Mouse (Mus musculus) heart, postnatal 25 days (tissue): ENCODE results near the gene Chchd6. TPM values are rescaled to one million over a fixed set of nuclear protein-coding genes. Genes with fewer than 3 reads are reported as not detected.

Experiments
- DNase-seq: peaks from one replicate; pipeline ENCODE4 v3.0.0; 2022; ENCODE audit warnings: low spot score
- intact Hi-C: fragments of 180-260 bp; cut with DNase I; formaldehyde crosslinking; loops from one replicate; pipeline ENCODE4 v1.15.1; 2025
- total RNA-seq, 2 experiments: library from RNA; stranded (reverse); gene quantifications; 2 replicates each; pipeline ENCODE4 v1.2.3; 2021

The Chchd6 gene
- total RNA-seq, result 10 to 100 TPM; 10.1 to 13.5 TPM

DNA sequence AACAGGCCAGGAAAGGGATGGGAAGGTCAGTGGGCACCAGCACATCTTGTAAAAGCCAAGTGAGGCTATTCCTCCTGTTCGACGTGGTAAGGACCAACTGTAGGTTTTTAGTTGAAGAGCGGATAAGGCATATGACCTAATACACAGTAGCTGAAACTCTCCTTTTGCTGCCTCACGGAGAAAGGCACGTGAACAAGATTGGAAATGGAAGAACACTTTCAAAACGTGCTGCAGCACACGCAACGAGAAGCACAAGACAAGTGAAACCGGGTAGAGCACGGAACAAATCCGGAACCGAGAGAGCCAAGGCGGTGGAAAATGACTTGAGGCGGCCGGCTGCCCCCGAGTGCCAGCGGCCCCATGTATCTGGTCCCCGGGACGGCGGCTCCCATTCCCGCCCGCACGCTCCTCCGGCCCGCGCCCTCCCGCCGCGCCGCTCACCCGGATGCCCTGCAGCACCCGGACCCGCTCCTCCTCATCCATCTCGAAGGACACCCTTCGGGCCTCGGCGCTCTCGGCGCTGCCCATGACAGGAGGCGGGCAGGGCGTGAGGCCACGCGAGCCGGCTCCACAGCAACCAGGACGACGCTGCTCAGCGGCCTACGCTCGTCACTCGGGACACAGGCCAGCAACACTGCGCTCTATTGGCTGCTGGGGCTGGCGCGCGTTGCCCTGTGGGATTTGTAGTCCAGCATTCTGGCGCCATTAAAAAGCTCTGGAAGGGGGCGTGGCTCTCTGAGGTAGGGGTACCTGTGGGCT, at the start of gene Chchd6:
Gene Chchd6 (minus strand): TSS at position 635 of the 759 bp plus-strand sequence.
- intact Hi-C loops, result no loop called here
- peak; percentile 87 for DNase-seq

- intact Hi-C loops, result no loop called here
- DNase-seq, result peak; percentile 87
Observed at GRCm38 (mm10) chr6:89644271-89645075, 49.0 kb upstream of the Chchd6 start.

DNA sequence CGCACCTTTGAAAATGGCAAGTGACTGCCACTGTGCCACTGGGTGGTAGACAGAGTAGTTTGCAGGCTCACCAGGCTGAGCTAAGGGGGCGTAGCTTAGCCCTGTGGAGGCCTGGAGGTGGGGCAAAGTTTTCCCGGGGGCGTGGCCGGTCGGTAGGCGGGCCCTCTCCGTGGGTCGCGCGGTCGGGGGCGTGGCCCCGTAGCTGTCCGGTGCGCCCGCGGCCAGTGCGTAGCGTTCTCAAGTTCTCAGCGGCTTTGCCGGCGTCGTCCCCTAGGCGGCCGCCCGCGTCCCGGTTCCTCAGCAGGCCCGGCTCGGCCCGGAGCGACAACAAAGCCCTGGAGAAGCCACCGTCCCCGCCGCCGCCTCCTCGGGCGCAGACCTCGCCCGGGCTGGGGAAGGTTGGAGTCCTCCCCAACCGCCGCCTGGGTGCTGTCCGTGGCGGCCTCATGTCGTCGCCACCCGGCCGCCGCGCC, 48.4 kb upstream of the Chchd6 start, which contains the start of gene Txnrd3:
Gene Txnrd3 (plus strand): TSS at position 191 of the 473 bp plus-strand sequence.
- intact Hi-C loops, result no loop called here
- DNase-seq, result peak; percentile 86

DNA sequence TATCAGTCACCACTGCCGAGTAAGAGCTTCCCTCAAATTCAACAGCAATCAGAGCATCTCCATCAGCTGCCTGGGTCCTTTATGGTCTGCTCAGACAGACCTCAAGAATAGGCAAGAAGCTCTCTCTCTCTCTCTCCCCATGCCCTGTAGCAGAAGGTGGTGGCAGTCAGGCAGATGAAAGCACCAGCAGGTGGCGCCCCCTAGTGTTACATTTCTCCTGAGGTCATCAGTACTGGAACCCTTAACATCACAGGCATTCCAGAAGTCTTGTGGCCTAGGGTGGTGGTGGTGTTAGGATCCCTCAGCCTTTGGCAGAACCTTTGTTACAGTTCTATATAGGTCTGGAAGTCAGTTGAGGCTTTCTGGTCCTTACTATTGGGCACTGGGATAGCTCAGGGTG, 43.6 kb upstream of the Chchd6 start:
- no peak for DNase-seq
- intact Hi-C loops, result no loop called here

- intact Hi-C loops, result no loop called here
- DNase-seq, result no peak
Observed at GRCm38 (mm10) chr6:89637977-89638376, 42.5 kb upstream of the Chchd6 start.

- intact Hi-C loops, result loop anchor here (5.0 kb wide), 1 partner anchor 287 kb away; no protein-coding TSS in a partner anchor
- DNase-seq, result peak; percentile 29
Observed at GRCm38 (mm10) chr6:89634400-89634799, 38.9 kb upstream of the Chchd6 start.

DNA sequence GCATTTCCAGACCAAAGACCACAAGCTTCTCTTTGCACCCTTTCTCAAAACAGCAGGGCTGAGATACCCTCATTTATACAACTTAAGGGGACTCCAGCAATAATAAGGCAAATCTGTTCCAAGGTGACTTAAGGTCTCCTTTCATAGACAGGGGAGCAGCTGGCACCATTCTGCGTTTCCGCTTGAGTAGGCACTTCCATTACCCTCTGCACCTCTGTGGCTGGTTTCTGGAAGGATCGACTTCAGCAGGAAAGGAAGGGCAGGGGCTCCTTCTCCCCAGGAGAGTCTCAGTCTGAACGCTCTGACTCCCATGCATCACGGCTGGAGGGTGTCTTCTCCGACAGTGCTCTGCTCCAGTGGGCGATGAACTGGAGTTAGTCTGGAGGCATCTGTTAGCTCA, 37.7 kb upstream of the Chchd6 start:
- no peak for DNase-seq

GRCm38 (mm10) chr6:89631809-89632562, 36.5 kb upstream of the Chchd6 start:
- intact Hi-C loops, result loop anchor here (2.0 to 5.0 kb wide), 4 partner anchors 75 to 705 kb away; partner anchors contain the start of gene Plxna1
- peak; percentile 65 for DNase-seq

More for the DNA sequence above, 37.7 kb upstream of the Chchd6 start:
- intact Hi-C loops, result loop anchor here (2.0 to 5.0 kb wide), 3 partner anchors 270 to 706 kb away; partner anchors contain the start of gene Plxna1

- DNase-seq, result no peak
- intact Hi-C loops, result no loop called here
Observed at GRCm38 (mm10) chr6:89628045-89628785, 32.8 kb upstream of the Chchd6 start.

DNA sequence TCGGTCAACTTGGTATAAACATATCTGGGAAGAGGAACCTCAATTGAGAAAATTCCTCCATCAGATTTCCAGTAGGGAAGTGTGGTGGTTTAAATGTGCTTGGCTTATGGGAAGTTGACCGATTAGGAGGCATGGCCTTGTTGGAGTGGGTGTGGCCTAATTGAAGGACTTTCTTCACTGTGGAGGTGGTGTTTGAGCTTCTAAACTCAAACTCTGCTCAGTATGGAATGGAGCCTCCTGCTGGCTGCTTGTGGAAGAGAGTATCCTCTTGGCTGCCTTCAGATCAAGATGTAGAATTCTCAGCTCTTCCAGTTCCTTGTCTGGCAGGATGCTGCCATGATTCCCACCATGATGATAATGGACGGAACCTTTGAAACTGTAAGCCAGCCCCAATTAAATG, 27.2 kb upstream of the Chchd6 start:
- intact Hi-C loops, result no loop called here

GRCm38 (mm10) chr6:89615373-89615755, 19.9 kb upstream of the Chchd6 start:
- DNase-seq, result no peak
- intact Hi-C loops, result no loop called here

More for the DNA sequence above, 27.2 kb upstream of the Chchd6 start:
- no peak for DNase-seq

- intact Hi-C loops, result no loop called here
- no peak for DNase-seq
Observed at GRCm38 (mm10) chr6:89614596-89615372, 19.3 kb upstream of the Chchd6 start.

DNA sequence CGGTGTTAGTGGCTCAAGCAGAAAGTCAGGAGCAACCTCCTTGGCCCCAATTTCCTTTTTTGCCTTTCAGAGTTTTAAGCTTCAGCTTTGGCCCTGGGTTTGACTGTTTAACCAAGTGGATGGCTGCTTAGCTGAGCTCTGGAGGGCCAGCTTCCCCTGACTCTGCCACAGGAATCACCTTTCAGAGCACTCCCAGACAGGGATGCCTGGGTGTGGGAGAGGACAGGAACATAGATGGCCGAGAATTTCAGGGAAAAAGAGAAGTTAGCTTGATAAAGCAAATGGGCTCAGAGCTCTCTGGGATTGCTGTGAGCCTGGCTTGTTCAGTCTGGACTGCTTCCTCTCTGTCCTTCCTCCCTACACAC, 18.6 kb upstream of the Chchd6 start:
- intact Hi-C loops, result no loop called here
- DNase-seq, result no peak

DNA sequence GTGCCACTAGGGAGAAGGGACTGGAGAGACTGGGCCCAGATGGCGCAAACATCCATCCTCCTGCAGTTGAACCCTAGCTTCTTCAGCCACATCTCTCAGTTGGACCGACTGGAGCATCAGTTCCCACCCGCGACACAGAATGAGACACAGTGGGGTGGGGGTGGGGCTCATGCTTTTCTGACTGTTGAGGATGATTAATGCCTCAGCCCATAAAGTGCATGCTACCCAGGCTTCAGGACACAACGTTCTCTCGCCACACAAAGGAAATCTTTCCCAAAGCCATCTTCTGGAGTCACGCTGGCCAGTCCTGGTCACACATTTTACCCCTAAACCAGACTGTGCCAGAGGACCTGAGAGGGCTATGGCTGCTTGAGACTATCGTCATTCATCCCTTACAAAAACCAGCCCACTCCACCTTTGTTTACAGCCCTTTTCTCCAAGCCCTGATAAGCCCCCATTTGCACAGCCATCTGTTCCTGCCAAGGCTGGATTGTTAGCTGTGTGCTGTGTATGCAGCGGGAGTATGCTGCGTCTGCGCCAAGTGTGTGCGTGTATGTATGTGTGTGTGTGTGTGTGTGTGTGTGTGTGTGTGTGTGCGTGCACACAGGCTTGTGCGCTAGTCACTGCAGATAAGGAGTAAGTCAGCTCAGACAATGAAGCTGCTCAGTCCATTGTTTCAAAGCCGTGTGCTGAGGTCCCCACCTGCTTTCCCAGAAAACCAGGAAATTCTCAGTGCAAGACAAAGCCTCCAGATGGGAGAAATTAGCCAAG, 18.1 kb upstream of the Chchd6 start:
- DNase-seq, result no peak
- intact Hi-C loops, result no loop called here

DNA sequence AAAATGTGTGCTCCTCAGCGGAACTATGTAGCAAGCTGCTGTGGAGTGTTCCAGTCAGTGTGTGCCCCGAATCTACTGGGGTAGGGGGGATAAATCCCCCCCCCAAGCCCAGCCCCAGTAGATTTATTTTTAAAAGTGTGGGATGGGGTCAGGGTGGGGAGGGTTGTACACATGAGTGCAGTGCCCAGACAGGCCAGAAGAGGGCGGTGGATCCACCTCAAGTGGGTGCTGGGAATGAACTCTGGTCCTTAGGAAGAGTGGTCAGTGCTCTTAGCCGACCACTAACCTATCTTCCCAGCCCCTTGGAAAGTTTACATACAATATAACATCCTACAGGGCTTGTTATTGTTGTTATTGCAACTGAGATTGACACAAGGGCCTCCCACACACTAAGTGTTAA, 12.5 kb upstream of the Chchd6 start:
- intact Hi-C loops, result no loop called here
- DNase-seq, result no peak

DNA sequence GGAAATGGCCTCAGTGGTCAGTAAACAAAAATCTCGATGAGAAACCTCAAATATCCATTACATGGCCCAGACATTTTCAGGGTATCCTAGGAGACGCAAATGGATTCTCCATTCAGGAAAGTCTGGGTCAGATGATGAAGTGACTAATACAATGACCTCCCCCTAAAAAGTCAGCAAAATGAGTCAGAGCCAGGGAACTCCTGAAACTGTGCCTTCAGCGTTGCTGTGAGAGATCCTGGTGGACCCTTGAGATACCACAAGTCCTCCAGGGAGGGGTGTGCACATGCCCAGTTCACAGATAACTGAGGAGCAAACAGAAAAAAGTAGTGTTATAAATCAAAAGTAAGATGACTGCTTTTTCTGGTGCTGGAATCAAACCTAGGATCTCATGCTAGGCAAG, 10.6 kb upstream of the Chchd6 start:
- intact Hi-C loops, result no loop called here
- DNase-seq, result no peak

GRCm38 (mm10) chr6:89596510-89596909, 1.1 kb upstream of the Chchd6 start:
- DNase-seq, result no peak
- intact Hi-C loops, result no loop called here

DNA sequence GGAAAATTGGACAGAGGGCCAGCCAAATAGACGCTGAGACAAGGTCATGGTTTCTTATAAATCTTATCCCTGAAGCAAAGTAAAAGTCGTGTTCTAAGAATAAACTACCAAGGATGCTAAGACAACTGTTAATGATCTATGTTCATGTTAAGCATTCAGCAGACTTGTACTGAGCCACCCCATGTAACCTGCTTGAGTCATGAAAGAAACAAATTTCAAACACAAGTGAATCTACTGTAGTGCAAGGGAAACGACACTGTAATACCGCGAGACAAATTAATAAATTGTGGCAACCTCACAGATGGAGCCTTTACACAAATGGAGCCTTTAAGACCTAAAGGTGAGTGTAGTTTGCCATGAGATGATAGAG, 310 bp upstream of the Chchd6 start:
- intact Hi-C loops, result no loop called here
- no peak for DNase-seq
